Mouse (Mus musculus): ENCODE data around the gene 2610301B20Rik. TPM values are rescaled to one million over a fixed set of nuclear protein-coding genes. Genes with fewer than 3 reads are reported as not detected.

2610301B20Rik gene
- total and polyA plus RNA-seq, 3 experiments: 13.3 to 15.7 TPM; not detected in 1

- H3K79me2 ChIP-seq (ENCODE audit: control insufficient read depth, insufficient read depth, low read length, poor library complexity): no peaks in the 10 kb centered on the region
- H3K9me3 ChIP-seq (replicated peaks; ENCODE audit: insufficient read depth, low read length): no peaks in the 10 kb centered on the region
- no peak overlapping the region for H3K4me3 ChIP-seq (ENCODE audit: control insufficient read depth in 1 of 2, insufficient read depth in 1 of 2, low read depth in 2 of 2, low read length in 2 of 2)
- H3K27ac ChIP-seq (ENCODE audit: control insufficient read depth, low read depth, low read length): no peak overlapping the region
- no peaks in the 10 kb centered on the region for H3K4me1 ChIP-seq (ENCODE audit: control insufficient read depth in 1 of 2, insufficient read depth in 2 of 2, low read length in 2 of 2)
- no peaks in the 10 kb centered on the region for H3K27me3 ChIP-seq (ENCODE audit: control insufficient read depth in 1 of 2, insufficient read depth in 2 of 2, low read length in 2 of 2)
- H3K36me3 ChIP-seq (ENCODE audit: control insufficient read depth in 1 of 2, insufficient read depth in 2 of 2, low read length in 2 of 2): no peaks in the 10 kb centered on the region; a peak in 1 of 4 replicates
- no peak for DNase-seq (ENCODE audit: low read depth, low spot score)
- H3K9ac ChIP-seq (ENCODE audit: control insufficient read depth, low read depth, low read length, poor library complexity, severe bottlenecking): no peak overlapping the region
- no peak for TF ChIP-seq ZNF384 (IDR thresholded peaks at IDR 0.05; ENCODE audit: low read depth, low read length)
- TF ChIP-seq USF2 (IDR thresholded peaks at IDR 0.05; ENCODE audit: borderline replicate concordance in 1 of 2, insufficient read depth in 1 of 2, low read depth in 1 of 2, low read length in 2 of 2): no peak
- no peak for TF ChIP-seq HCFC1 (IDR thresholded peaks at IDR 0.05; ENCODE audit: low read depth, low read length)
Observed at GRCm38 (mm10) chr4:10896262-10896661, 22.0 kb downstream of the 2610301B20Rik start.

- no peak overlapping the region for H3K9ac ChIP-seq (ENCODE audit: control insufficient read depth, low read depth, low read length, poor library complexity, severe bottlenecking)
- H3K27ac ChIP-seq (ENCODE audit: control insufficient read depth, low read depth, low read length): no peak overlapping the region
- no peaks in the 10 kb centered on the region for H3K27me3 ChIP-seq (ENCODE audit: control insufficient read depth in 1 of 2, insufficient read depth in 2 of 2, low read length in 2 of 2)
- H3K36me3 ChIP-seq (ENCODE audit: control insufficient read depth in 1 of 2, insufficient read depth in 2 of 2, low read length in 2 of 2): no peaks in the 10 kb centered on the region; a peak in 1 of 4 replicates
- H3K4me1 ChIP-seq (ENCODE audit: control insufficient read depth in 1 of 2, insufficient read depth in 2 of 2, low read length in 2 of 2): no peaks in the 10 kb centered on the region
- TF ChIP-seq SMC3 (IDR thresholded peaks at IDR 0.05; ENCODE audit: low read depth, low read length) (peak; percentile 78), NRF1 (IDR thresholded peaks at IDR 0.05; ENCODE audit: insufficient read depth, low read depth, low read length, poor library complexity, severe bottlenecking) (no peak), CHD1 (IDR thresholded peaks at IDR 0.05; ENCODE audit: low read depth, low read length) (no peak), UBTF (IDR thresholded peaks at IDR 0.05; ENCODE audit: borderline replicate concordance, insufficient read depth, low read depth, low read length) (no peak), MAX (IDR thresholded peaks at IDR 0.05; ENCODE audit: low read length) (no peak), ETS1 (IDR thresholded peaks at IDR 0.05; ENCODE audit: low read depth, low read length) (no peak), MAZ (IDR thresholded peaks at IDR 0.05; ENCODE audit: low read depth, low read length) (no peak), CHD2 (IDR thresholded peaks at IDR 0.05; ENCODE audit: low read length) (no peak), USF1 (IDR thresholded peaks at IDR 0.05; ENCODE audit: low read depth, low read length) (no peak), SIN3A (IDR thresholded peaks at IDR 0.05; ENCODE audit: low read length) (no peak), ZC3H11A (IDR thresholded peaks at IDR 0.05; ENCODE audit: low read depth, low read length) (peak; percentile 44), USF2 (IDR thresholded peaks at IDR 0.05; ENCODE audit: borderline replicate concordance in 1 of 2, insufficient read depth in 1 of 2, low read depth in 1 of 2, low read length in 2 of 2) (no peak), TBP (IDR thresholded peaks at IDR 0.05; ENCODE audit: low read depth, low read length) (no peak), TAL1 (IDR thresholded peaks at IDR 0.05; ENCODE audit: low read length) (no peak), RCOR1 (IDR thresholded peaks at IDR 0.05; ENCODE audit: low read depth, low read length) (no peak), KAT2A (conservative IDR thresholded peaks at IDR 0.05; ENCODE audit: low read depth, low read length) (no peak), TCF12 (IDR thresholded peaks at IDR 0.05; ENCODE audit: low read depth, low read length) (no peak), RAD21 (IDR thresholded peaks at IDR 0.05; ENCODE audit: low read depth, low read length) (peak; percentile 53), POLR2AphosphoS2 (IDR thresholded peaks at IDR 0.05; ENCODE audit: low read length) (no peak), GATA1 (IDR thresholded peaks at IDR 0.05; ENCODE audit: low read depth, low read length) (no peak), MYC (IDR thresholded peaks at IDR 0.05; ENCODE audit: low read depth, low read length) (no peak), MEF2A (IDR thresholded peaks at IDR 0.05; ENCODE audit: extremely low read depth, insufficient replicate concordance, low read depth, low read length, poor library complexity, severe bottlenecking) (no peak), EP300 (IDR thresholded peaks at IDR 0.05; ENCODE audit: low read depth in 1 of 2, low read length in 2 of 2) (no peak), CTCF (IDR thresholded peaks at IDR 0.05 in 2 of 3, conservative IDR thresholded peaks at IDR 0.05 in 1 of 3; ENCODE audit: control insufficient read depth in 1 of 3, insufficient read depth in 1 of 3, low read depth in 2 of 3, low read length in 3 of 3, poor library complexity in 1 of 3, severe bottlenecking in 1 of 3) (peak; percentile 36 to 81 (median 68)), NELFE (IDR thresholded peaks at IDR 0.05; ENCODE audit: low read depth, low read length) (no peak)
- no peaks in the 10 kb centered on the region for H3K79me2 ChIP-seq (ENCODE audit: control insufficient read depth, insufficient read depth, low read length, poor library complexity)
- no peak overlapping the region for H3K4me3 ChIP-seq (ENCODE audit: control insufficient read depth in 1 of 2, insufficient read depth in 1 of 2, low read depth in 2 of 2, low read length in 2 of 2)
- H3K9me3 ChIP-seq (replicated peaks; ENCODE audit: insufficient read depth, low read length): no peaks in the 10 kb centered on the region
- peak; percentile 72 for DNase-seq (ENCODE audit: low read depth, low spot score)
Observed at GRCm38 (mm10) chr4:10896859-10897258, 22.6 kb downstream of the 2610301B20Rik start.
